14 mouse cellular contexts compared by ENCODE assay signal in genomic region chr5:35116002-35116401, GRCm38 (mm10).
"Had no signal": no experiment of that assay in that cellular context is flagged by ENCODE, and none has a peak within 500 bp of the region (broad histone marks: within the 10 kb centered on the region; RNA-seq: fewer than 3 reads in every experiment).

No protein-coding gene starts in this region.

- H3K36me3 ChIP-seq: midbrain, embryonic 13.5 days; midbrain, embryonic 15.5 days; neural tube, embryonic 12.5 days had no signal

- H3K27ac ChIP-seq: midbrain, embryonic 13.5 days; midbrain, embryonic 15.5 days; neural tube, embryonic 12.5 days had no signal

- H3K9ac ChIP-seq: lung, embryonic 14.5 days; midbrain, embryonic 13.5 days; midbrain, embryonic 15.5 days; neural tube, embryonic 12.5 days had no signal

- DNase-seq: lung, adult 18-20 months; lung, embryonic 14.5 days; lung, postnatal 10 days; lung, postnatal 4 days; right cerebral cortex, postnatal 25 days; right cerebral cortex, postnatal 4 days; spleen, adult 18-20 months; thymus, adult 18-20 months; thymus, postnatal 14 days; thymus, postnatal 36 days had no signal

- H3K4me1 ChIP-seq: midbrain, embryonic 13.5 days; midbrain, embryonic 15.5 days; neural tube, embryonic 12.5 days had no signal

- H3K27me3 ChIP-seq: midbrain, embryonic 13.5 days; midbrain, embryonic 15.5 days; neural tube, embryonic 12.5 days had no signal

- H3K4me3 ChIP-seq: midbrain, embryonic 13.5 days; midbrain, embryonic 15.5 days; neural tube, embryonic 12.5 days had no signal

- H3K9me3 ChIP-seq: midbrain, embryonic 13.5 days; midbrain, embryonic 15.5 days; neural tube, embryonic 12.5 days had no signal

- H3K4me2 ChIP-seq: lung, embryonic 14.5 days; midbrain, embryonic 11.5 days; midbrain, embryonic 13.5 days; midbrain, embryonic 15.5 days; neural tube, embryonic 12.5 days had no signal

- ATAC-seq: midbrain, embryonic 13.5 days; midbrain, embryonic 15.5 days had no signal
